Mouse (Mus musculus) spleen, postnatal 4 days (tissue): ENCODE results near the gene Cep85l.

Source experiments
- DNase-seq, 2 experiments: peaks; one replicate each; pipeline ENCODE4 v3.0.0; 2022; ENCODE audit warnings: low spot score in 2 of 2

Gene Cep85l

GRCm38 (mm10) chr10:53394923-53395629 lies 15.3 kb upstream of the Cep85l start:
- DNase-seq, result peak in 1 of 2 experiments; percentile 32

GRCm38 (mm10) chr10:53388227-53388920 lies 8.6 kb upstream of the Cep85l start:
- no peak for DNase-seq

- DNase-seq, result no peak
These were observed 5.7 kb upstream of the Cep85l start for GRCm38 (mm10) chr10:53385438-53385837.

GRCm38 (mm10) chr10:53384896-53385295 lies 5.1 kb upstream of the Cep85l start:
- DNase-seq, result no peak

- no peak for DNase-seq
These were observed 3.1 kb upstream of the Cep85l start for GRCm38 (mm10) chr10:53382696-53383365.

- peak in 1 of 2 experiments; percentile 78 for DNase-seq
These were observed 602 bp downstream of the Cep85l start for GRCm38 (mm10) chr10:53378981-53379708.

GRCm38 (mm10) chr10:53378296-53378695 lies 1.5 kb downstream of the Cep85l start:
- DNase-seq, result no peak

GRCm38 (mm10) chr10:53377096-53377495 lies 2.7 kb downstream of the Cep85l start:
- no peak for DNase-seq

GRCm38 (mm10) chr10:53373885-53374578 lies 5.7 kb downstream of the Cep85l start:
- DNase-seq, result no peak

- no peak for DNase-seq
These were observed 12.5 kb downstream of the Cep85l start for GRCm38 (mm10) chr10:53367265-53367664.

- DNase-seq, result no peak
These were observed 15.4 kb downstream of the Cep85l start for GRCm38 (mm10) chr10:53364311-53364710.

- DNase-seq, result no peak
These were observed 20.7 kb downstream of the Cep85l start for GRCm38 (mm10) chr10:53359016-53359415.

GRCm38 (mm10) chr10:53353665-53354064 lies 26.1 kb downstream of the Cep85l start:
- DNase-seq, result no peak

GRCm38 (mm10) chr10:53349254-53349653 lies 30.5 kb downstream of the Cep85l start:
- DNase-seq, result no peak

- peak in 1 of 2 experiments; percentile 45 for DNase-seq
These were observed 31.7 kb downstream of the Cep85l start for GRCm38 (mm10) chr10:53347787-53348755.

GRCm38 (mm10) chr10:53346916-53347315 lies 32.8 kb downstream of the Cep85l start:
- DNase-seq, result no peak

GRCm38 (mm10) chr10:53346506-53346905 lies 33.2 kb downstream of the Cep85l start:
- DNase-seq, result peak; percentile 37 to 72

- no peak for DNase-seq
These were observed 34.2 kb downstream of the Cep85l start for GRCm38 (mm10) chr10:53345508-53345907.

GRCm38 (mm10) chr10:53343865-53344264 lies 35.9 kb downstream of the Cep85l start:
- no peak for DNase-seq

GRCm38 (mm10) chr10:53343384-53343783 lies 36.4 kb downstream of the Cep85l start:
- no peak for DNase-seq
